Mouse (Mus musculus): ENCODE results near the gene Bckdk. TPM values are rescaled to one million over a fixed set of nuclear protein-coding genes. Genes with fewer than 3 reads are reported as not detected.

The Bckdk gene
- polyA plus RNA-seq, 1 experiment from 2014 or later: 120 TPM

DNA sequence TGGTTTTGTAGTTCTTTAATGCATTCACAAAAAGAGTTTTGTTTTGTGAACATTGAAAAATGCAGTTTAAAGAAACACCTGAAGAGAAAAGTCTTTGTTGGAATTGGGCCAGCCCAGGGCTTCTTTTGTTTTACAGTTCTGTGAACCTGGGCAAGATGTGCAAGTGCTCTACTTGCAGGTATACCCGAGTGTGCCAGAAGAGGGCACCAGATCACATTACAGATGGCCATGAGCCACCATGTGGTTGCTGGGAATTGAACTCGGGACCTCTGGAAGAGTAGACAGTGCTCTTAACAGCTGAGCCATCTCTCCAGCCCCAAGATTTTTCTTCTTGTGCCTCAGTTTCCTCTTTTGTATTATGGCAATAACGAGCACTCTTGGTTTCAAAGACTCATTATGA, 14.3 kb downstream of the Bckdk start:
- 56% methylated on average over 3 of the region's 3 CpGs for WGBS
- DNase-seq (ENCODE audit: low spot score) (no peak), ATAC-seq (replicated peaks; ENCODE audit: low FRiP score, low read depth) (no peak)
- Histone ChIP-seq H3K9me3 (replicated peaks; ENCODE audit: low read length) (no peaks in the 10 kb centered on the region), H3K4me1 (replicated peaks; ENCODE audit: insufficient read depth, low read length) (0 out of 2 replicates have a peak, but pooled peaks cover 2% of the 10 kb centered on the region), H3K4me2 (ENCODE audit: low read length) (no peak overlapping the region), H3K27me3 (ENCODE audit: insufficient read depth, low read length) (no peaks in the 10 kb centered on the region), H3K27ac (no peak overlapping the region), H3K9ac (ENCODE audit: low read depth, low read length) (no peak overlapping the region), H3K36me3 (ENCODE audit: insufficient read depth, low read length) (peaks cover 8% of the 10 kb centered on the region; the same call in 1 of the 2 replicates), H3K4me3 (replicated peaks; ENCODE audit: low read depth, low read length) (no peak overlapping the region)
- peak; percentile 72 for TF ChIP-seq CTCF (IDR thresholded peaks at IDR 0.05; ENCODE audit: low read depth)

DNA sequence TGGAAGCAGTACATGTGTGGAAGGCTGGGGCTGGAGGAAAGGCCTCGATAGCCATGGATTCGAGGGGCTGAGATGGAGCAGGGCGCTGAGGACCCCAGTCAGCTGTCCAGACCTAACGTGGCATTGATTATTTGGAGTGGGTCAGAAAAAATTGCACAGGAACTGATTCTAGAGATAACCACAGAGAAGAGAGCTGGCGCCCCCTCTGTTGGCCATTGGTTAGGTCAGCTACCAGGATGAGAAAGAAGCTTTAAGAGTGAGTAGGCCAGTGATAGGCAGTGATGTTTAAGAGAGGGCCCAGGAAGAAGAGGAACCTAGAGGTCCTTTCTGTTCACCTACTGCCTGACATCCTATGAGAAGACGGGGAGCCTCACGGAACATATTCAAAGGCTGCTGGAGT, 15.4 kb downstream of the Bckdk start:
- H3K27ac ChIP-seq: no peak overlapping the region
- no peak overlapping the region for H3K4me2 ChIP-seq (ENCODE audit: low read length)
- peak; percentile 58 for TF ChIP-seq CTCF (IDR thresholded peaks at IDR 0.05; ENCODE audit: low read depth)
- WGBS: 77% methylated on average over 7 of the region's 7 CpGs
- ATAC-seq (replicated peaks; ENCODE audit: low FRiP score, low read depth) (no peak), DNase-seq (ENCODE audit: low spot score) (peak; percentile 63)
- no peaks in the 10 kb centered on the region for H3K9me3 ChIP-seq (replicated peaks; ENCODE audit: low read length)
- no peaks in the 10 kb centered on the region for H3K27me3 ChIP-seq (ENCODE audit: insufficient read depth, low read length)
- no peak overlapping the region for H3K4me3 ChIP-seq (replicated peaks; ENCODE audit: low read depth, low read length)
- peaks cover 16% of the 10 kb centered on the region; the same call in 1 of the 2 replicates for H3K36me3 ChIP-seq (ENCODE audit: insufficient read depth, low read length)
- H3K9ac ChIP-seq (ENCODE audit: low read depth, low read length): no peak overlapping the region
- 0 out of 2 replicates have a peak, but pooled peaks cover under 1% of the 10 kb centered on the region for H3K4me1 ChIP-seq (replicated peaks; ENCODE audit: insufficient read depth, low read length)

DNA sequence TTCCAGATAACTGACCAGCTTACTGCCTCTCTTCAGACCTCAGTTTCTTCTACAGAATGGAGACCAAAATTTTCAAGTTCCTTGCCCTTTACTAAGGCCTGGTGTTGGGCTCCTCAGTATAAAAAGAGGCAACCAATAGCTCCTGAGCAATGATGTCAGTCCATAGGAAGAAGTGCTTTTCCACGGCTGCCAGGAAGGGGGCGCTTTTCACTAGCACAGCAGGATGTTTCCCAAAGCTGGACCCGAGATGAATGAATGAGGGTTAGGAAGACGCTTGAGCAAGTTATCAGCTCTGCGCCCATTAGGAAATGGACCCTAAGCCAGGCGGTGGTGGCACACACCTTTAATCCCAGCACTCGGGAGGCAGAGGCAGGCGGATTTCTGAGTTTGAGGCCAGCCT, 17.6 kb downstream of the Bckdk start:
- peak; percentile 67 for TF ChIP-seq CTCF (IDR thresholded peaks at IDR 0.05; ENCODE audit: low read depth)
- Histone ChIP-seq H3K27me3 (ENCODE audit: insufficient read depth, low read length) (no peaks in the 10 kb centered on the region), H3K9me3 (replicated peaks; ENCODE audit: low read length) (no peaks in the 10 kb centered on the region), H3K4me2 (ENCODE audit: low read length) (no peak overlapping the region), H3K4me3 (replicated peaks; ENCODE audit: low read depth, low read length) (no peak overlapping the region), H3K4me1 (replicated peaks; ENCODE audit: insufficient read depth, low read length) (peaks cover 8% of the 10 kb centered on the region; the same call in 1 of the 2 replicates), H3K9ac (ENCODE audit: low read depth, low read length) (no peak overlapping the region), H3K27ac (no peak overlapping the region), H3K36me3 (ENCODE audit: insufficient read depth, low read length) (peaks cover 24% of the 10 kb centered on the region)
- WGBS: 67% methylated on average over 8 of the region's 8 CpGs
- DNase-seq (ENCODE audit: low spot score) (peak; percentile 49), ATAC-seq (replicated peaks; ENCODE audit: low FRiP score, low read depth) (no peak)

DNA sequence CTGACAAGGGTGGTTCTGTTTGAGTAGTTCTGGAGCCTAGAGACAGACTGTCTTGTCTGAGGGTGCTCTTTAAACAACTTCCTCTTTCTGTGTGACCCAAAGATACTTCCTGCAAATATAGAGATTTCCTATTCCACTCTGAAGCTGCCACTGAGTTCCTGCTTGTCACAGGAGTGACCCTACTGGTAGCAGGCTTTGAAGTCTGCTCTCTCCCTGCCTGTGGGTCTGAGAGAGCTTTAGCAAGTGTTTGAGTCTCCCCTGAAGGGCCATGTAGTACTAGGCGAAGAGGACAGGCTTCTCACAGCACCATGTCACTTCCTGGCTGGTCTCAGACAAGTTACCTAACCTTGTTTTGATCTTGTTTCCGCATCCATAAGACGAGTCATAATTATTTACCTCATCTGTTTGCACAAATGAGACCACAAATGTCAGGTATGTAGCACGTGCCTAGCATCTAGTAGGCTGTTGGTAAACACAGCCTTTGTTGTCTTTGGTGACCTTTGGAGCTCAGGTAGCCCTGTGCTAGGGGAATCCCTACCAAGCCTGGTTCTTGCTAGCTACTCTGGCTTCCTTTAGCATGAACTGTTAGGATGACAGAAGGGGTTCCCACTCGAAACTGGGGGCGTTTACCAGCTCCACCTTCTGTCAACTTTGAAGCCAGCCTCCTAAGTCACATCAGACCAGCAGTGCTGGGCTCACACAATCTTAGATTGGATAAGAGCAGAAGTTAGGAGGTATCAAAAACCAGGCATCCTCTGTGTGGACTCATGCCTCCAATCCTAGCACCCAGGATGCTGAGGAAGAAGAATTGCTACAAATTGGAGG, 18.8 kb downstream of the Bckdk start:
- Histone ChIP-seq H3K4me3 (replicated peaks; ENCODE audit: low read depth, low read length) (no peak overlapping the region), H3K4me2 (ENCODE audit: low read length) (no peak overlapping the region), H3K27ac (peak overlapping the region; percentile 44), H3K9ac (ENCODE audit: low read depth, low read length) (no peak overlapping the region), H3K27me3 (ENCODE audit: insufficient read depth, low read length) (no peaks in the 10 kb centered on the region), H3K36me3 (ENCODE audit: insufficient read depth, low read length) (peaks cover 22% of the 10 kb centered on the region), H3K4me1 (replicated peaks; ENCODE audit: insufficient read depth, low read length) (peaks cover 17% of the 10 kb centered on the region), H3K9me3 (replicated peaks; ENCODE audit: low read length) (no peaks in the 10 kb centered on the region)
- ATAC-seq (replicated peaks; ENCODE audit: low FRiP score, low read depth) (no peak), DNase-seq (ENCODE audit: low spot score) (no peak)
- 70% methylated on average over 6 of the region's 6 CpGs for WGBS
- TF ChIP-seq CTCF (IDR thresholded peaks at IDR 0.05; ENCODE audit: low read depth): no peak

DNA sequence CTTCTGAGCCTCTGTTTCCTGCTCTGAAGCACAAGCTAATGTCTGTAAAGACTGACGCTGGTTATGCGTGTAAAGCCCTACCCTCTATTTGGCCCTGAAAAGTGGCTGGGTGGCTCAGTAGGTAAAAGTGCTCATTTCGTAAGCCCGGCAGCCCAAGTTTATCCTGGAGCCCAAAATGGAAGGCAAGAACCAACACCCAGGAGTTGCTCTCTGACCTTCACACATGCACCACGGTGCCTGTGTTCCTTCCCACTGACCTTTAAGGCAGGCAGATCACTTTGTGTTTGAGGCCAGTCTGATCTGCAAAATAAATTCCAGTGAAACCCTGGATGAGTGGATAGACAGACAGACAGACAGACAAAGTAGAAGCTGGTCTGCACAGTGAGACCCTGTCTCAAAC, 19.8 kb downstream of the Bckdk start:
- H3K36me3 ChIP-seq (ENCODE audit: insufficient read depth, low read length): peaks cover 22% of the 10 kb centered on the region
- no peak overlapping the region for H3K4me3 ChIP-seq (replicated peaks; ENCODE audit: low read depth, low read length)
- 82% methylated on average over 5 of the region's 5 CpGs for WGBS
- H3K27ac ChIP-seq: peak overlapping the region; percentile 93; the same call in 1 of the 2 replicates
- DNase-seq (ENCODE audit: low spot score) (no peak), ATAC-seq (replicated peaks; ENCODE audit: low FRiP score, low read depth) (no peak)
- H3K9me3 ChIP-seq (replicated peaks; ENCODE audit: low read length): no peaks in the 10 kb centered on the region
- no peak for TF ChIP-seq CTCF (IDR thresholded peaks at IDR 0.05; ENCODE audit: low read depth)
- H3K27me3 ChIP-seq (ENCODE audit: insufficient read depth, low read length): no peaks in the 10 kb centered on the region
- peaks cover 20% of the 10 kb centered on the region for H3K4me1 ChIP-seq (replicated peaks; ENCODE audit: insufficient read depth, low read length)
- H3K4me2 ChIP-seq (ENCODE audit: low read length): no peak overlapping the region
- no peak overlapping the region; the same call in 1 of the 2 replicates for H3K9ac ChIP-seq (ENCODE audit: low read depth, low read length)

DNA sequence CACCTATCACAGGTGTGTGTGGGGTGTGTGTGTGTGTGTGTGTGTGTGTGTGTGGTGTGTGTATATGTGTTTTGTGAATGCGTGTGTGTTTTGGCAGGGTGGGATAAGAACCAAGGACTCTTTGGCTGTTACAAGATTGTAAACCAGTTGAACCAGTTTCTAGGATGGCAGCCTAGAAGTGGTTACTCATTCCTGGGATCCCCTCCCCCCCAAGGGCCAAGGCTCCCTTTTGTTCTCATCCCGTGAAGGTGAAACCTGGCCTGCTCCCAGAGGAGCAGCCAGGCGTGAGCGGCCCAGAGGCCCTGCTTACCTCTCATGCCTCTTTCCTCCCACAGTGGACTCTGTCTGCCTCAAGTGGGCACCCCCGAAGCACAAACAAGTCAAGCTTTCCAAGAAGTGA, 21.4 kb downstream of the Bckdk start:
- H3K4me3 ChIP-seq (replicated peaks; ENCODE audit: low read depth, low read length): no peak overlapping the region
- peaks cover 22% of the 10 kb centered on the region for H3K36me3 ChIP-seq (ENCODE audit: insufficient read depth, low read length)
- ATAC-seq (replicated peaks; ENCODE audit: low FRiP score, low read depth) (peak; percentile 81), DNase-seq (ENCODE audit: low spot score) (peak; percentile 66)
- 0 out of 2 replicates have a peak overlapping the region, but pooled peaks have one; percentile 24 for H3K9ac ChIP-seq (ENCODE audit: low read depth, low read length)
- H3K27me3 ChIP-seq (ENCODE audit: insufficient read depth, low read length): no peaks in the 10 kb centered on the region
- no peak for TF ChIP-seq CTCF (IDR thresholded peaks at IDR 0.05; ENCODE audit: low read depth)
- H3K9me3 ChIP-seq (replicated peaks; ENCODE audit: low read length): no peaks in the 10 kb centered on the region
- H3K27ac ChIP-seq: peak overlapping the region; percentile 93
- H3K4me2 ChIP-seq (ENCODE audit: low read length): no peak overlapping the region
- 43% methylated on average over 5 of the region's 5 CpGs for WGBS
- H3K4me1 ChIP-seq (replicated peaks; ENCODE audit: insufficient read depth, low read length): peaks cover 20% of the 10 kb centered on the region
